Mouse (Mus musculus) Patski (cell line): ENCODE results near the gene Lrrc58. TPM values are rescaled to one million over a fixed set of nuclear protein-coding genes. Genes with fewer than 3 reads are reported as not detected.
A peak's percentile ranks its signal among the peaks of the same experiment; 100 is the strongest.

Source experiments
- ATAC-seq: fragments of 100-300 bp; one replicate; pipeline ENCODE4 v1.8.0; 2021
- CTCF ChIA-PET: fragments of 350-600 bp; sonication (Branson Sonifier 250); formaldehyde crosslinking; loops from one replicate; lab custom pipeline; 2022; ENCODE audit warnings: inconsistent platforms; lab: Charles Lee
- POLR2A ChIA-PET: fragments of 350-600 bp; sonication (Branson Sonifier 250); formaldehyde crosslinking; loops from one replicate; lab custom pipeline; 2022; ENCODE audit warnings: antibody characterized with exemption, inconsistent platforms; lab: Charles Lee
- DNase-seq: peaks from one replicate; pipeline ENCODE4 v3.0.0-alpha.2; 2011; ENCODE audit warnings: low read depth, low spot score
- H3K27me3 ChIP-seq: fragments of 371-371 bp; one replicate; pipeline ENCODE4 v1.5.1; 2021
- CTCF ChIP-seq: fragments of 100-300 bp; IDR thresholded peaks from one replicate; pipeline ENCODE4 v1.5.1; 2021
- in situ Hi-C: fragments of 300-500 bp; cut with MboI; formaldehyde crosslinking; loops from 3 replicates; pipeline ENCODE4 v1.11.1; 2018; ENCODE audit warnings: low pct_unique_long_range_greater_than_20kb, mixed read lengths
- polyA plus RNA-seq: library from polyadenylated mRNA; unstranded; gene quantifications from one replicate; pipeline ENCODE4 v1.2.3, GENCODE M21; 2021

Lrrc58 gene
- polyA plus RNA-seq: 20.0 TPM

DNA sequence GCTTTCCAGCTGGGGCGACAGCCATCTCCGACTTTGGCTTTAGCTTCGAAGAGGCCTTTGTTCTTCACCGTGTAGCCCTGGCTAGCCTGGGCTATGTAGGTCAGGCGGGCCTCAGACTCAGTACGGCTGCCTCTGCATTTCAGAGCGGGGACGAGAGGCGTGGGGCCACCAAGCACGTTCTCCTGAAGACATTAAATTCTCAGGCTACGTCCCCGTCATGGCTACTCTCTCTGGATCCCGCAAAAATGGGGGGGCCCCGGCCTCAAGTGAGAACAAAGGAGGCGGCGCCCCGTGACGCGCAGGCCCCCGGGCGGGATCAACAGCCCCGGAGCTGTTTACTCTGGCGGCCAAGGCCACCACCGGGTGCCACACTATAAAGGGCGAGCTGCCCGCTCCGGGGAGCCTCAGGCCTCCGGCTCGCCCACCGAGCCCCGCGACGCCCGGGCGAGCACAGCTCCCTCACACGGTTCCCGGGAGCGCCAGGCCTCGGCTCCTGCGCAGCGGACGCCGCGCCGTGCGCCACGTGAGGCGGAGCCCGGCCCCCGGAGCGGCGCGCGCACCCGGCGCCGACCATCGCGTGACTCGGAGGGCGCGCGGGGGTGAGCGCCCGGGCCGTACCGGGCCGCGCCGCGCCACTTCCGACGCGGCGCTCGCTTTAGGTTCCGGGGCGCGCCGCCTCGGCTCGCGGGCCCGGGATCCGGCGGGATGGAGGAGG is at the start of gene Lrrc58:
TSS of gene Lrrc58 (plus strand) at position 599 of the 715 bp plus-strand sequence.
- ATAC-seq (peak; percentile 83), DNase-seq (no peak)
- no peaks in the 10 kb centered on the region for H3K27me3 ChIP-seq
- TF ChIP-seq CTCF: no peak
- in situ Hi-C loops: no loop called here
- ChIA-PET POLR2A (interaction anchor here (0.8 to 1.5 kb wide), 3 partner anchors 9 to 75 kb away, joined by 3 to 5 read pairs (median 3); no protein-coding TSS in a partner anchor), CTCF (interaction anchor here (1.3 to 2.0 kb wide), 2 partner anchors 10 to 15 kb away, joined by 3 to 7 read pairs; no protein-coding TSS in a partner anchor)

DNA sequence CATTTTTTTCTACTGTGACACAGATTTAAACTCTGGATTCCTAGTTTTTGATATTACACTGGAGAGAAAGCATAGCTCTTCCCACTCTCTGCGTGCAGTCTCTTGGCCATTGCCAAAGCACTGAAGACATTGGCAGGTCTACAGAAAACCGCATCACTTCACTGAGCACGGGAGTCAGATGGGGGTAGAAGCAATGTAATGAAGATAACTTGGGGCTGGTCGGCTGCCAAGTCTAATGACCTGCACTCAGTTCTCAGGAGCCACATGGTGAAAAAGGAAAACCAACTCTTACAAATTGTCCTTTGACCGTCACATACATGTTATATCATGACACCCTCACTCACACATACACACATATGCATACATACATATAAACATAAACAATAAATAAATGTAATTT is 44.2 kb upstream of the Lrrc58 start:
- DNase-seq (no peak), ATAC-seq (no peak)
- ChIA-PET CTCF (interaction anchor here (0.8 to 2.3 kb wide), 2 partner anchors 10 to 374 kb away, joined by 3 to 12 read pairs; no protein-coding TSS in a partner anchor), POLR2A (interaction anchor here (0.6 kb wide), 1 partner anchor 16 kb away, joined by 3 read pairs; no protein-coding TSS in a partner anchor)
- no peak for TF ChIP-seq CTCF
- H3K27me3 ChIP-seq: no peaks in the 10 kb centered on the region
- in situ Hi-C loops: loop anchor here (5.0 kb wide), 1 partner anchor 118 kb away; no protein-coding TSS in a partner anchor

DNA sequence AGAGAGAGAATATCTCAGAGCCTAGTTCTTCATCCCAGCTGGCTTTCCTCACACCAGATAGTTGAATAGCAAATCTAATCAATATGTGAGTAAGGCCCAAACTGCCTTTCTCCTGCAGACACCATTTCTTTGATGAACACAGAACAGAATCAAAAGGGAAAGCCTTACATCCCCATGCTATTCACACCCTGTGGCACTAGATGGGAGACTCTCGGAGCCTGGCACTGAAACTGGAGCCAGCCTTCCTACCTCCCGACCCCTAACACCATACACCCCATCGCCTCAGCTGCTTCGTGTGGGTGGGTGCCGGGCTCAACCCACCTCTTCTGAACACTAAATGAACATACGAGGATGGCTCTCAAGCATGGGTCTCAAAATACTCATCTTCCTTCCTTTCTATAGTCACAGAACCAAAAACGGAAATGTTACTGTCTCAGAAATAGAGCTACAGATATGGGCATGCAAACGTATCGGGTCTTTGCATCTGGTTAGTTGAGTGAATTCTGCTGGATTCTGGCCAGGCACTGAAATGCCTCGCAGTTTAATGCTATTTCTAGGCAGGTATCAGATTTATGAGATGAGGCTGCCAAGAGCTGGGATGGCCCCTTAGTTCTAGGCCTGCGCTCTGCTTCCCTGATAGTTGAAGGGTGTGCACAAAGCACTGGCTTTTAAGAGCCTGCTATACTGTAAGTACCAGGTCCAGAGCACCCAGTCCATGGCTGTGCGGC is 43.2 kb upstream of the Lrrc58 start:
- no peak for DNase-seq
- ChIA-PET CTCF (interaction anchor here (1.3 to 2.3 kb wide), 2 partner anchors 11 to 15 kb away, joined by 3 to 12 read pairs; no protein-coding TSS in a partner anchor), POLR2A (no interaction called here)
- H3K27me3 ChIP-seq: no peaks in the 10 kb centered on the region
- ATAC-seq: no peak
- in situ Hi-C loops: loop anchor here (5.0 kb wide), 1 partner anchor 117 kb away; no protein-coding TSS in a partner anchor
- TF ChIP-seq CTCF: no peak

DNA sequence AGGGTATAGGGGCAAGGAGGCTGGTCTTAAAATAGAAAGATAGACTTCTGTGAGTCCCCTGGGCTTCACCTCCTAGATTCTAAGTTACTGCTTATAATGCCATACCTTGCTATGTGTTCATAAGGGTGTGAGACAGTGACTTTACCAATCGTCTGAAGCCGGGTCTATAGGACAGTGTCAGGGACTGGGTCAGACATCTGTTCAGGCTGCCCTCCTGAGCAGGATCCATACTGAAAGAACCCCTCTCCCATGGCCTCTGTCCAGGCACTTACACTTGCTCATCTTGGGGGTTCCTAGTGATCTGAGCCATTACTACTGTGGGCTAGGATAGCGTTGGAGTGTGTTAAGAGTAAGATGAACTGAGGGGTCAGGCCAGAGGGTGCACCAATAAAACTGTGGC is 41.9 kb upstream of the Lrrc58 start:
- ChIA-PET POLR2A (no interaction called here), CTCF (no interaction called here)
- DNase-seq (no peak), ATAC-seq (no peak)
- TF ChIP-seq CTCF: no peak
- H3K27me3 ChIP-seq: no peaks in the 10 kb centered on the region
- in situ Hi-C loops: no loop called here

DNA sequence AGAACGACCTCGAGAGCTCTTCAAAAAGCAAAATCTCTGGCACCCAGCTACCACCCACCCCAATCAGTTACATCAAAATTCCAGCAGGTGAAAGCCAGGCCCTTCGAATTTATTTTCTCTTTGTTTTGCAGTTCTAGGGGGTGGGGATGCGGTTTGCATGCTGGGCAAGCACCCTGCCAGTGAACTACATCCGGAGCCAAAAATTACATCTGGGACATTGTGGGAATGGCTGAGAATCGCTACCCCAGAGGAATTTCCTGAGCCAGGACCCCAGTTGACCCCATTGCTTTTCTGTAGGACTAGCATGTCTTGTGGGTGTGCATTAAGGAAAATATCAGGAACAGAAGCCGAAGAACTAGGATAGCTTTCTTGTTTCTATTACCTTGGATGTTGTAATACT is 37.1 kb upstream of the Lrrc58 start:
- POLR2A ChIA-PET: interaction anchor here (0.7 kb wide), 1 partner anchor 161 kb away, joined by 7 read pairs; no protein-coding TSS in a partner anchor
- ATAC-seq: no peak
- no peak for DNase-seq
- in situ Hi-C loops: no loop called here
- CTCF ChIA-PET: interaction anchor here (1.0 kb wide), 1 partner anchor 48 kb away, joined by 3 read pairs; no protein-coding TSS in a partner anchor
- H3K27me3 ChIP-seq: no peaks in the 10 kb centered on the region
- no peak for TF ChIP-seq CTCF

DNA sequence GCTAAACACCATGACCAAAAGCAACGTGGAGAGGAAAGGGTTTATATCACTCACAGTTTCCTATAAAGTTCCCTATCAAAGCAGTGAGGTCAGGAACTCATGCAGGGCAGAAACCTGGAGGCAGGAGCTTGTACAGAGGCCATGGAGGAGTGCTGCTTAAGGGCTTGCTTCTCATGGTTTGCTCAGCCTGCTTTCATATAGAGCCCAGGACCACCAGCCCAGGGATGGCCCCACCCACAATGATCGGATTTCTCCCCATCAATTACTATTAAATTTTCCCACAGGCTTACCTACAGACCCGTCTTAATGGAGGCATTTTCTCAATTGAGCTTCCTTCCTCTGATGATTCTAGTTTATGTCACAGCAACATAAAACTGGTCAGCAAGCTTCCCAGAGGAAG is 30.6 kb upstream of the Lrrc58 start:
- ATAC-seq: no peak
- TF ChIP-seq CTCF: no peak
- DNase-seq: no peak
- POLR2A ChIA-PET: interaction anchor here (1.2 kb wide), 1 partner anchor 9 kb away, joined by 3 read pairs; no protein-coding TSS in a partner anchor
- H3K27me3 ChIP-seq: no peaks in the 10 kb centered on the region
- CTCF ChIA-PET: no interaction called here
- in situ Hi-C loops: no loop called here

DNA sequence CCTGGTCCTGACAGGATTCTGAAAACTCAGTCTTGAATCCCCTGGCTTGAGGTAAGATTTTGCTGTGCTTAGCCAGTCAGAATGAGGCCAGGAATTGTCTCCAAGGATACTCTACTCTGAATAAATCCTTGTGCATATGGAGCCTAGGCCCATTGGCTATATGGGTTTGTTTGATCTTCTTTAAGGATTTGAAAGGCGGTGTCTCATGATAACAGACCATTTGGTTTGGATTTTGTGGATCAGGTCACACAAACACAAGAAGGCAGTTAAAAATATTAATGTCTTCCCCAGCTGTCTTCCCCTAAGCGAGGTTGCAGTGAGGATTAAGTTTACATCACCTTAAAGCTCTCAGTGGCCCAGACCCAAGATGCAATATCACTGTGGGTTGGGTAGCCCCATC is 25.8 kb upstream of the Lrrc58 start:
- ChIA-PET CTCF (no interaction called here), POLR2A (no interaction called here)
- no peak for TF ChIP-seq CTCF
- ATAC-seq (no peak), DNase-seq (no peak)
- in situ Hi-C loops: no loop called here
- H3K27me3 ChIP-seq: no peaks in the 10 kb centered on the region

DNA sequence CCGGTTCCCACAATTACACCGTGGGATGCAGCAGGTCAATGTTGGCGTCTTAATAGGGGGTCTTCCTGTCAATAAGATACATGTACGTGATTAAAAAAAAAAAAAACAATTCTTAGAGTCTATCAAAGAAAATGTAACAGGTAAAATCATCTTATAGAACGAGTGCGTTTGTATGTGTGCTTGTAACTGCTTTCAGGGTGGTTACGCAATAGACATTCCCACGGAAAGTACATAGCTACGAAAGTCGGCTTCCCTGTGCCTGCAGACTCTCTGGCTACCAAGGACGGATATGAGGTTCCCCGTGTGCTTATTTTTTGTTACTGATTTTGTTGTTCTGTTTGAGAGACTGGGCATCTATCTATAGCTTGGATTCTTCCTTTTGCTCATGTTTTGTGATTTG is 24.4 kb upstream of the Lrrc58 start:
- in situ Hi-C loops: no loop called here
- TF ChIP-seq CTCF: no peak
- ChIA-PET CTCF (interaction anchor here (0.6 kb wide), 1 partner anchor 8 kb away, joined by 3 read pairs; no protein-coding TSS in a partner anchor), POLR2A (no interaction called here)
- DNase-seq (no peak), ATAC-seq (no peak)
- H3K27me3 ChIP-seq: no peaks in the 10 kb centered on the region

DNA sequence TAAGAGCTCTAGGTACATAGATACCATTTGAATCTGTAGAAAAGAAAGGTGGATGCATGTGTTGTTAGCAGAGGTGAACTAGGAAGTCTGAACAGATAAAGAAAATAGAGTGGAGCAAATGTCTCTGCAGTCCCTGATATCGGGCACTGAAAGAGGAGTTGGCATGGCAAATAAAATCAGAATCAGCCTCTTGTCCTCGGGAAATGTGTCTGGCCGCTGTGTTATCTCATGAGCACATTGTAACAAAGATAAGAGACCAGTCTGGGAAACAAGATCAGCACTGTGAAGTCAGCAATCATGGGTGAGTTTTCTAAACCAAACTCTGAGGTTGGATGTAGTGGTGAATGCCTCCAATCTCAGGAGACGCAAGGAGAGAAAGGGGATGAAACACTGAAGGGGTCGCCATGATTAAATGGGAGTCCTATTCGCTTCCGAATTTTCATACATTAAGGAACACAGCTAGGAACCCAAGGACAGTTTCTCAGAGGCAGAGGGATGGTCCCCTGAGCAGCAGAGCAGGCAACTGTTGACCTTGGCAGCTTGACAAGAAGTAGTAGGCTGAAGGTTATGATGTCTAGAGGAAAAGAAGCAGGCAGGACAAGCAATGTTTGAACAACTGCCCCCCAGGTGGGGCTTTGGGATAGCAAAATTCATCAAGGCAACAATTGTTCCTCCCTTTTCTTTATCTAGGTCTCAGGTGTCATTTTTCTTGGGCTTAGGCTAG is 22.8 kb upstream of the Lrrc58 start:
- POLR2A ChIA-PET: no interaction called here
- CTCF ChIA-PET: no interaction called here
- no peaks in the 10 kb centered on the region for H3K27me3 ChIP-seq
- in situ Hi-C loops: no loop called here
- TF ChIP-seq CTCF: no peak
- DNase-seq (no peak), ATAC-seq (no peak)

DNA sequence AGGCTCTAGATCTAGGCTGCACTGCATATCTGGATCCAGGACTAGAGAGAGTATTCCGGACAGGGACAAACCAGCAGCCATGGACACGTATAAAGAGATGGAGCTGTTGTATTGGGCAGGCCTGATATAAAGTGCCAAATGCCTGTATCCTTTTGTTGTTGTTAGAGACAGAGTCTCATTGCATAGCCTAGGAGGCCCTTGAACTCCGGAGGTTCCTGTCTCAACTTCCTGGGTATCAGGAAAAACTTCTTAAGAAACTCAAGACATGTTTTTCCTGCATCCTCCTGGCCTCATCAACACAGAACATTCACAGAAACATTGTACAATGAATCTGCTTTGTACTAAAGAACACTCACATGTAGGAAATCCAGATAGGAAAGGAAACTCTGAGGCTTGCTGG is 21.1 kb upstream of the Lrrc58 start:
- no peaks in the 10 kb centered on the region for H3K27me3 ChIP-seq
- no peak for ATAC-seq
- no peak for DNase-seq
- ChIA-PET POLR2A (no interaction called here), CTCF (interaction anchor here (1.2 kb wide), 1 partner anchor 27 kb away, joined by 4 read pairs; no protein-coding TSS in a partner anchor)
- in situ Hi-C loops: no loop called here
- TF ChIP-seq CTCF: no peak
